Mouse (Mus musculus): ENCODE data around the gene Omp. TPM values are rescaled to one million over a fixed set of nuclear protein-coding genes. Genes with fewer than 3 reads are reported as not detected.

Gene Omp
- polyA plus RNA-seq, 1 experiment from 2014 or later = 0.37 TPM

GRCm38 (mm10) chr7:98106272-98106671, 39.0 kb downstream of the Omp start:
- ATAC-seq (replicated peaks) = no peak
- Histone ChIP-seq H3K4me3 (no peak overlapping the region), H3K36me3 (replicated peaks) (no peaks in the 10 kb centered on the region), H3K27ac (no peak overlapping the region), H3K9me3 (no peaks in the 10 kb centered on the region), H3K9ac (no peak overlapping the region), H3K4me1 (peaks cover 26% of the 10 kb centered on the region), H3K27me3 (replicated peaks) (peaks cover 7% of the 10 kb centered on the region), H3K4me2 (no peak overlapping the region)
- 92% methylated on average over 7 of the region's 7 CpGs for WGBS

GRCm38 (mm10) chr7:98104481-98105435, 40.5 kb downstream of the Omp start:
- peaks cover 21% of the 10 kb centered on the region for H3K4me1 ChIP-seq
- no peak overlapping the region for H3K9ac ChIP-seq
- H3K4me3 ChIP-seq = no peak overlapping the region
- no peaks in the 10 kb centered on the region for H3K36me3 ChIP-seq (replicated peaks)
- WGBS = 64% methylated on average over 16 of the region's 16 CpGs
- no peak overlapping the region for H3K4me2 ChIP-seq
- no peaks in the 10 kb centered on the region for H3K27me3 ChIP-seq (replicated peaks)
- H3K27ac ChIP-seq = no peak overlapping the region
- ATAC-seq (replicated peaks) = no peak
- H3K9me3 ChIP-seq = no peaks in the 10 kb centered on the region

- Histone ChIP-seq H3K9ac (no peak overlapping the region), H3K4me1 (peaks cover 21% of the 10 kb centered on the region), H3K9me3 (no peaks in the 10 kb centered on the region), H3K4me3 (no peak overlapping the region), H3K27ac (no peak overlapping the region), H3K4me2 (no peak overlapping the region), H3K27me3 (replicated peaks) (no peaks in the 10 kb centered on the region), H3K36me3 (replicated peaks) (no peaks in the 10 kb centered on the region)
- 78% methylated on average over 5 of the region's 5 CpGs for WGBS
- no peak for ATAC-seq (replicated peaks)
Observed at GRCm38 (mm10) chr7:98103942-98104292, 41.4 kb downstream of the Omp start.

- ATAC-seq (replicated peaks) = peak; percentile 82
- H3K9ac ChIP-seq = peak overlapping the region; percentile 50
- WGBS = 12% methylated on average over 26 of the region's 26 CpGs
Observed at GRCm38 (mm10) chr7:98103002-98103941, 42.0 kb downstream of the Omp start.

GRCm38 (mm10) chr7:98102488-98102887, 42.8 kb downstream of the Omp start:
- H3K4me2 ChIP-seq = peak overlapping the region; percentile 50
- peaks cover 21% of the 10 kb centered on the region for H3K4me1 ChIP-seq
- peak; percentile 57 for ATAC-seq (replicated peaks)
- 0 out of 2 replicates have a peak, but pooled peaks cover 1% of the 10 kb centered on the region for H3K36me3 ChIP-seq (replicated peaks)
- peak overlapping the region; percentile 29; the same call in 1 of the 2 replicates for H3K4me3 ChIP-seq
- 0 out of 2 replicates have a peak overlapping the region, but pooled peaks have one; percentile 50 for H3K9ac ChIP-seq
- H3K27me3 ChIP-seq (replicated peaks) = no peaks in the 10 kb centered on the region
- 95% methylated on average over 11 of the region's 11 CpGs for WGBS
- 0 out of 2 replicates have a peak overlapping the region, but pooled peaks have one; percentile 74 for H3K27ac ChIP-seq
- H3K9me3 ChIP-seq = no peaks in the 10 kb centered on the region

More at GRCm38 (mm10) chr7:98103002-98103941, 42.0 kb downstream of the Omp start:
- Histone ChIP-seq H3K9me3 (no peaks in the 10 kb centered on the region), H3K36me3 (replicated peaks) (no peaks in the 10 kb centered on the region), H3K4me3 (peak overlapping the region; percentile 29), H3K27ac (peak overlapping the region; percentile 74), H3K4me1 (peaks cover 21% of the 10 kb centered on the region), H3K4me2 (peak overlapping the region; percentile 50), H3K27me3 (replicated peaks) (no peaks in the 10 kb centered on the region)

- H3K4me3 ChIP-seq = no peak overlapping the region
- no peak overlapping the region for H3K27ac ChIP-seq
- H3K9ac ChIP-seq = no peak overlapping the region
- no peaks in the 10 kb centered on the region for H3K9me3 ChIP-seq
- H3K36me3 ChIP-seq (replicated peaks) = peaks cover 10% of the 10 kb centered on the region; the same call in 1 of the 2 replicates
- WGBS = 89% methylated on average over 8 of the region's 8 CpGs
- no peaks in the 10 kb centered on the region for H3K27me3 ChIP-seq (replicated peaks)
- H3K4me2 ChIP-seq = no peak overlapping the region
- peaks cover 11% of the 10 kb centered on the region for H3K4me1 ChIP-seq
- ATAC-seq (replicated peaks) = no peak
Observed at GRCm38 (mm10) chr7:98097557-98097956, 47.7 kb downstream of the Omp start.

GRCm38 (mm10) chr7:98095852-98096251, 49.5 kb downstream of the Omp start:
- Histone ChIP-seq H3K27me3 (replicated peaks) (no peaks in the 10 kb centered on the region), H3K27ac (no peak overlapping the region), H3K4me1 (no peaks in the 10 kb centered on the region), H3K4me2 (no peak overlapping the region), H3K4me3 (no peak overlapping the region), H3K9ac (no peak overlapping the region), H3K9me3 (no peaks in the 10 kb centered on the region), H3K36me3 (replicated peaks) (peaks cover 10% of the 10 kb centered on the region; the same call in 1 of the 2 replicates)
- WGBS = 92% methylated on average over 4 of the region's 4 CpGs
- ATAC-seq (replicated peaks) = 0 out of 2 replicates have a peak, but pooled peaks have one; percentile 17

Other genes starting within 250 kb of the Omp start
- gene Gdpd4, start 225.5 kb downstream of the Omp start, polyA plus RNA-seq (2015; fragmentation: Nextera tagmentation; extraction: Ambion mirVana) = 0.05 TPM in 1 of 2 replicates, not detected in the other
- gene Myo7a, start 26.0 kb downstream of the Omp start, polyA plus RNA-seq (2015; fragmentation: Nextera tagmentation; extraction: Ambion mirVana) = 20.6 and 23.8 TPM in 2 replicates
- gene Capn5, start 32.8 kb upstream of the Omp start, polyA plus RNA-seq (2015; fragmentation: Nextera tagmentation; extraction: Ambion mirVana) = 18.5 and 19.0 TPM in 2 replicates
- 0.15 and 0.41 TPM in 2 replicates for gene B3gnt6, start 54.0 kb upstream of the Omp start, polyA plus RNA-seq (2015; fragmentation: Nextera tagmentation; extraction: Ambion mirVana)
- gene Acer3, start 175.7 kb upstream of the Omp start, polyA plus RNA-seq (2015; fragmentation: Nextera tagmentation; extraction: Ambion mirVana) = 18.3 and 18.8 TPM in 2 replicates
- 8.5 and 8.9 TPM in 2 replicates for gene Tsku, start 215.8 kb upstream of the Omp start, polyA plus RNA-seq (2015; fragmentation: Nextera tagmentation; extraction: Ambion mirVana)